Mouse (Mus musculus) erythroblast, embryonic 14.5 days (primary cell): Measurements from ENCODE around the gene Fbxw4.

Experiments used
- GATA1 ChIP-seq: IDR thresholded peaks from 2 replicates; pipeline ENCODE4 v1.6.1; 2012; ENCODE audit warnings: low read length, inconsistent platforms, mixed read lengths
- TAL1 ChIP-seq: IDR thresholded peaks from 3 replicates; pipeline ENCODE4 v1.6.1; 2012; ENCODE audit warnings: low read length, inconsistent platforms, mixed read lengths

DNA sequence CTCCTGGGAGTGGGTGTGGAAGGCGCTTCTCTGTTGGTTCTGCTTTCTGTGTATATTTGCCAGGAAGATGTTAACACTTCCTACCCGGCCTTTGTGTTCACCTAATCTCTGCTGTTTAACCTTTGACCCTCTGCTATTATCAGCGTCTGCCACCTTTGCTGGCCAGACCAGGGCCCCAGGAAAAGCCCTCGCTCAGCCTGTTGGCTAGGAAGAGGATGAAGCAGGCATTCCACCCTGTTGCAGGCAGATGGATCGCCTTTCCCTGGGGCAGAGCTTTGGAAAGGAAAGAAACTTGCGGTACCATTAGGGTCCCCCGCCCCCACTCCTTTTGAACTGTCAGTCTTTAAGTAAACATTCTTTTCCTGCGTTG lies 84.5 kb downstream of the Fbxw4 start:
- TF ChIP-seq GATA1 (no peak), TAL1 (no peak)
